Mouse (Mus musculus) forebrain, embryonic 11.5 days (tissue): ENCODE measurements around the gene Fhad1. TPM values are rescaled to one million over a fixed set of nuclear protein-coding genes. Genes with fewer than 3 reads are reported as not detected.
"Not testable (repeated sequence)": the region's sequence is repeated elsewhere in the genome, so short reads cannot be mapped to it uniquely, and the experiment has no call there.

Source experiments
- ATAC-seq: fragments of 200-750 bp; cut with Nextera tagmentation; replicated peaks from 2 replicates; pipeline ENCODE4 v1.8.0; 2017; ENCODE audit warnings: moderate TSS enrichment; ENCODE audit not compliant: low FRiP score
- DNase-seq: peaks from one replicate; pipeline ENCODE4 v3.0.0-alpha.2; 2017; ENCODE audit warnings: low spot score
- H3K27ac ChIP-seq: fragments of 300-500 bp; sonication (generic); 2 replicates; pipeline ENCODE4 v1.5.1; 2014; ENCODE audit warnings: low read depth, low read length
- H3K27me3 ChIP-seq: fragments of 300-500 bp; sonication (generic); 2 replicates; pipeline ENCODE4 v1.6.1; 2014; ENCODE audit warnings: mild to moderate bottlenecking, low read length, mixed read lengths; ENCODE audit not compliant: control insufficient read depth, insufficient read depth
- H3K36me3 ChIP-seq: fragments of 300-500 bp; sonication (generic); 2 replicates; pipeline ENCODE4 v1.6.1; 2014; ENCODE audit warnings: mild to moderate bottlenecking, low read length, moderate library complexity, mixed read lengths; ENCODE audit not compliant: control insufficient read depth, insufficient read depth
- H3K4me1 ChIP-seq: fragments of 300-500 bp; sonication (generic); replicated peaks from 2 replicates; pipeline ENCODE4 v1.6.1; 2014; ENCODE audit warnings: low read length, mixed read lengths; ENCODE audit not compliant: control insufficient read depth, insufficient read depth
- H3K4me2 ChIP-seq: fragments of 300-500 bp; sonication (generic); 2 replicates; pipeline ENCODE4 v1.6.1; 2014; ENCODE audit warnings: low read depth, mild to moderate bottlenecking, low read length, moderate library complexity, mixed read lengths; ENCODE audit not compliant: severe bottlenecking
- H3K4me3 ChIP-seq: fragments of 300-500 bp; sonication (generic); 2 replicates; pipeline ENCODE4 v1.5.1; 2014; ENCODE audit warnings: low read depth, low read length
- H3K9ac ChIP-seq: fragments of 300-500 bp; sonication (generic); 2 replicates; pipeline ENCODE4 v1.6.1; 2014; ENCODE audit warnings: low read length
- H3K9me3 ChIP-seq: fragments of 300-500 bp; sonication (generic); 2 replicates; pipeline ENCODE4 v1.6.1; 2016; ENCODE audit warnings: low read length, mixed read lengths; ENCODE audit not compliant: control insufficient read depth
- WGBS: fragments of 180-500 bp; shearing (Covaris S2); extraction: QIAGEN DNeasy Blood & Tissue Kit; methylation state at CpG from one replicate; pipeline ENCODE4 v1.1.7; 2014; 5-methylcytosine and 5-hydroxymethylcytosine counted together
- polyA plus RNA-seq: library from polyadenylated mRNA; unstranded; fragments of >200 nt; fragmentation: Nextera tagmentation; extraction: Ambion mirVana; gene quantifications from 2 replicates; pipeline ENCODE4 v1.2.1, GENCODE M21; 2014

Fhad1 gene
- polyA plus RNA-seq, 1 experiment from 2014 or later = 0.57 TPM

GRCm38 (mm10) chr4:141996086-141996485 lies 18.8 kb downstream of the Fhad1 start:
- ATAC-seq = no peak
- H3K9me3 ChIP-seq = no peaks in the 10 kb centered on the region
- no peak overlapping the region for H3K27ac ChIP-seq
- no peak overlapping the region for H3K4me3 ChIP-seq
- 0 out of 2 replicates have a peak, but pooled peaks cover 2% of the 10 kb centered on the region for H3K4me1 ChIP-seq
- WGBS = 73% methylated on average over 7 of the region's 7 CpGs
- no peak for DNase-seq
- H3K27me3 ChIP-seq = no peaks in the 10 kb centered on the region
- no peak overlapping the region for H3K4me2 ChIP-seq
- no peak overlapping the region for H3K9ac ChIP-seq
- H3K36me3 ChIP-seq = no peaks in the 10 kb centered on the region

- H3K9me3 ChIP-seq, H3K36me3 ChIP-seq, H3K9ac ChIP-seq, H3K4me1 ChIP-seq, ATAC-seq, DNase-seq, H3K27ac ChIP-seq, H3K27me3 ChIP-seq, H3K4me3 ChIP-seq, H3K4me2 ChIP-seq: not testable (repeated sequence)
- WGBS = 49% methylated on average over 2 of the region's 2 CpGs
Observed at GRCm38 (mm10) chr4:141994062-141994471, 20.8 kb downstream of the Fhad1 start.

- no peak overlapping the region for H3K9ac ChIP-seq
- DNase-seq (no peak), ATAC-seq (no peak)
- WGBS = 77% methylated on average over 5 of the region's 5 CpGs
- H3K4me2 ChIP-seq = no peak overlapping the region
- H3K36me3 ChIP-seq = no peaks in the 10 kb centered on the region
- no peaks in the 10 kb centered on the region for H3K27me3 ChIP-seq
- H3K9me3 ChIP-seq = no peaks in the 10 kb centered on the region
- H3K27ac ChIP-seq = no peak overlapping the region
- H3K4me3 ChIP-seq = no peak overlapping the region
- H3K4me1 ChIP-seq = 0 out of 2 replicates have a peak, but pooled peaks cover under 1% of the 10 kb centered on the region
Observed at GRCm38 (mm10) chr4:141993347-141994061, 21.4 kb downstream of the Fhad1 start.

GRCm38 (mm10) chr4:141992530-141993204 lies 22.2 kb downstream of the Fhad1 start:
- ATAC-seq = no peak
- no peak overlapping the region for H3K9ac ChIP-seq
- H3K27me3 ChIP-seq = no peaks in the 10 kb centered on the region
- H3K4me2 ChIP-seq = no peak overlapping the region
- no peaks in the 10 kb centered on the region for H3K36me3 ChIP-seq
- H3K4me1 ChIP-seq = no peaks in the 10 kb centered on the region
- WGBS = 86% methylated on average over 14 of the region's 14 CpGs
- H3K27ac ChIP-seq = no peak overlapping the region
- DNase-seq = no peak
- no peaks in the 10 kb centered on the region for H3K9me3 ChIP-seq
- no peak overlapping the region for H3K4me3 ChIP-seq

GRCm38 (mm10) chr4:141988178-141988577 lies 26.7 kb downstream of the Fhad1 start:
- H3K4me2 ChIP-seq = no peak overlapping the region
- H3K4me1 ChIP-seq = no peaks in the 10 kb centered on the region
- no peaks in the 10 kb centered on the region for H3K27me3 ChIP-seq
- no peak overlapping the region for H3K27ac ChIP-seq
- no peak for ATAC-seq
- no peak overlapping the region for H3K9ac ChIP-seq
- no peaks in the 10 kb centered on the region for H3K9me3 ChIP-seq
- DNase-seq = no peak
- H3K4me3 ChIP-seq = no peak overlapping the region
- 83% methylated on average over 1 of the region's 1 CpGs for WGBS
- no peaks in the 10 kb centered on the region for H3K36me3 ChIP-seq

- no peak overlapping the region for H3K9ac ChIP-seq
- H3K4me1 ChIP-seq = no peaks in the 10 kb centered on the region
- no peaks in the 10 kb centered on the region; the same call in 1 of the 2 replicates for H3K9me3 ChIP-seq
- no peak overlapping the region for H3K27ac ChIP-seq
- no peak overlapping the region for H3K4me3 ChIP-seq
- no peaks in the 10 kb centered on the region for H3K27me3 ChIP-seq
- H3K36me3 ChIP-seq = no peaks in the 10 kb centered on the region
- ATAC-seq (no peak), DNase-seq (no peak)
- 61% methylated on average over 3 of the region's 3 CpGs for WGBS
- H3K4me2 ChIP-seq = no peak overlapping the region
Observed at GRCm38 (mm10) chr4:141983689-141984088, 31.2 kb downstream of the Fhad1 start.

GRCm38 (mm10) chr4:141981475-141981874 lies 33.4 kb downstream of the Fhad1 start:
- ATAC-seq = no peak
- no peak overlapping the region for H3K27ac ChIP-seq
- H3K9ac ChIP-seq = no peak overlapping the region
- no peak overlapping the region for H3K4me3 ChIP-seq
- DNase-seq = no peak
- H3K4me2 ChIP-seq = no peak overlapping the region
- H3K27me3 ChIP-seq = no peaks in the 10 kb centered on the region
- 78% methylated on average over 3 of the region's 3 CpGs for WGBS
- H3K36me3 ChIP-seq = no peaks in the 10 kb centered on the region
- H3K9me3 ChIP-seq = no peaks in the 10 kb centered on the region; the same call in 1 of the 2 replicates
- no peaks in the 10 kb centered on the region for H3K4me1 ChIP-seq

- Histone ChIP-seq H3K27ac (no peak overlapping the region), H3K4me2 (no peak overlapping the region), H3K27me3 (no peaks in the 10 kb centered on the region), H3K36me3 (no peaks in the 10 kb centered on the region), H3K9me3 (no peaks in the 10 kb centered on the region; the same call in 1 of the 2 replicates), H3K4me3 (no peak overlapping the region), H3K9ac (no peak overlapping the region), H3K4me1 (no peaks in the 10 kb centered on the region)
- no peak for DNase-seq
- 84% methylated on average over 11 of the region's 11 CpGs for WGBS
- no peak for ATAC-seq
Observed at GRCm38 (mm10) chr4:141978582-141978981, 36.3 kb downstream of the Fhad1 start.
